Mouse (Mus musculus) heart, embryonic 10.5 days (tissue): ENCODE measurements at regions not wholly inside any gene's neighbourhood (a gene's known extent, or its start where the extent isn't known, plus 50 kb on each side); places are given as distances from the start of the nearest gene placed in this dataset.
"Not testable (repeated sequence)": the region's sequence is repeated elsewhere in the genome, so short reads cannot be mapped to it uniquely, and the experiment has no call there.

Experiments used
- DNase-seq: peaks from one replicate; pipeline ENCODE4 v3.0.0-alpha.2; 2017; ENCODE audit warnings: low spot score
- H3K27ac ChIP-seq: fragments of 300-500 bp; sonication (generic); 2 replicates; pipeline ENCODE4 v1.5.1; 2016; ENCODE audit warnings: mild to moderate bottlenecking
- H3K27me3 ChIP-seq: fragments of 300-500 bp; sonication (generic); 2 replicates; pipeline ENCODE4 v1.6.1; 2016; ENCODE audit warnings: mild to moderate bottlenecking; ENCODE audit not compliant: poor library complexity, insufficient read depth, severe bottlenecking
- H3K36me3 ChIP-seq: fragments of 300-500 bp; sonication (generic); 2 replicates; pipeline ENCODE4 v1.6.1; 2016; ENCODE audit warnings: mild to moderate bottlenecking, moderate library complexity
- H3K4me1 ChIP-seq: fragments of 300-500 bp; sonication (generic); 2 replicates; pipeline ENCODE4 v1.6.1; 2016; ENCODE audit warnings: mild to moderate bottlenecking
- H3K4me3 ChIP-seq: fragments of 300-500 bp; sonication (generic); 2 replicates; pipeline ENCODE4 v1.5.1; 2016; ENCODE audit warnings: mild to moderate bottlenecking, moderate library complexity
- H3K9me3 ChIP-seq: fragments of 300-500 bp; sonication (generic); 2 replicates; pipeline ENCODE4 v1.6.1; 2016; ENCODE audit warnings: mild to moderate bottlenecking, moderate library complexity
- WGBS: fragments of 180-500 bp; shearing (Covaris S2); methylation state at CpG from one replicate; pipeline ENCODE4 v1.1.7; 2016; 5-methylcytosine and 5-hydroxymethylcytosine counted together

- not testable (repeated sequence) for H3K4me1 ChIP-seq, H3K9me3 ChIP-seq, DNase-seq, H3K36me3 ChIP-seq, H3K27me3 ChIP-seq, H3K4me3 ChIP-seq, H3K27ac ChIP-seq
- WGBS = 82% methylated on average over 2 of the region's 2 CpGs
These were observed 65.0 kb upstream of the Gm30302 start for GRCm38 (mm10) chr13:49863846-49864245.

GRCm38 (mm10) chr13:49849579-49850311 lies 50.9 kb upstream of the Gm30302 start:
- H3K9me3 ChIP-seq = no peaks in the 10 kb centered on the region
- WGBS = 66% methylated on average over 4 of the region's 4 CpGs
- H3K36me3 ChIP-seq = no peaks in the 10 kb centered on the region
- H3K4me1 ChIP-seq = peaks cover 11% of the 10 kb centered on the region
- no peak overlapping the region for H3K27ac ChIP-seq
- DNase-seq = peak; percentile 57
- H3K4me3 ChIP-seq = no peak overlapping the region
- no peaks in the 10 kb centered on the region for H3K27me3 ChIP-seq
